Mouse (Mus musculus): ENCODE measurements around the gene Cyb5b.

Gene Cyb5b

DNA sequence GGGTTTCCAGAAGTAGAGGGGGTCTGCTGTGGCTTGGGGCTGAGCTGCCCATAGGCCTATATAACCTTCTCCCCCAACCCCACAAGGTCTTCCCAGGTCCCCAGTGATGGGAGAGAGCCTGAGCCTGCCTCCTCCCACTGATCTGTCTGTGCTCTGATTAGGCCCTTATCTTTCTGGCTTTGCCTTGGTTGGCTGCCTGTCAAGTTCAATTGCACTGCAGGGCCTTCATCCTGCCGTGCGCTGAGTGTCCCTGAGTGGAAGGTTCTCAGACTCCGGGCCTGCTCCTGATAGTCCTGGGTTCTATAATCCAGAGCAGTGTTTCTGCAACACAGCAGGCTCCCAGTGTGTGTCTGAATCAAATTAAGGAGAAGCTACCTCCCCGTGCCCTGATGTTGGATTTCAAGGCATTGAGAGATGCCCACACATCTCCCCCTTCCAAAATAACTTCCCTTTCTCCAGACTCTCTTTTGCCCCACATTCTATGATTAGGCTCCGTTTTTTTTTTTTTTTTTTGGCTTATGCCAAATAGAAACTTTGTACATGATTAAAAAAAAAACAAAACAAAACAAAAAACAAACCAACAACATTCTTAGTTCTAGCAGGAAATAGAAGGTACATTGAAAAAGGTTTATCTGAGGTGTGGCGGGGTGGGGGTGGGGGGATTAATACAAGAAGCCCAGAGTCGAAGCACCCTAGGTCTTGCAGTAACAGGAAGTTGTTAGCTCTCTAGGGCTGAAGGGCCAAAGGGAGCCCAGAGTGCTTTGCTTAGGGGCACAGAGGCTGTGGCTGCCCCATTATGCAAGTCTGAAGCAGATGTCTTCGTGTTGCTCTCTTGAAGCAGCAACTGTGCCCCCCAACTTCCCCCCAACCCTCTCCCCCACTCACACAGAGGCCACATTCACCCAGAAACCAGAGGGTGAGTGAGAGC is 71.7 kb downstream of the Cyb5b start:
- no peak for DNase-seq (ENCODE audit: low read depth, low spot score)

DNA sequence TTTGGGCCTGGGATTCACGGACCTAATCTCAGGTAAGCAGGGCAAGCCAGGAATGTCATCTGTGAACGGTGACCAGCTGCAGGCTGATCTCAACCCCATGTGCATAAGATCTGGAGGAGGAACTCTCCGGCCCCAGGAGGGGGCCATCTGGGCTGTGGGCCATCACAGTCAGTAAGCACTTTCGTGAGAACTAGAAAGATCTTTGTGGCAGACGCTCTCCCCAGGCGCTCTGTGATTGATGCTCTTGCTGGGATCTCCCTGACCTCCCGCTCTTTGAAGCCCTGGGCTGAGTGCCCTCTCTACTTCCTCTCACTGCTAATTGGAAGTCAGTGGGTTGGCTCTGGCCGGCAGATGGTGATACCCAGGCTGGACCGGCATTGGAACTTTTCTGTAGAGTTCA is 75.7 kb downstream of the Cyb5b start:
- DNase-seq (ENCODE audit: low read depth, low spot score) = no peak

DNA sequence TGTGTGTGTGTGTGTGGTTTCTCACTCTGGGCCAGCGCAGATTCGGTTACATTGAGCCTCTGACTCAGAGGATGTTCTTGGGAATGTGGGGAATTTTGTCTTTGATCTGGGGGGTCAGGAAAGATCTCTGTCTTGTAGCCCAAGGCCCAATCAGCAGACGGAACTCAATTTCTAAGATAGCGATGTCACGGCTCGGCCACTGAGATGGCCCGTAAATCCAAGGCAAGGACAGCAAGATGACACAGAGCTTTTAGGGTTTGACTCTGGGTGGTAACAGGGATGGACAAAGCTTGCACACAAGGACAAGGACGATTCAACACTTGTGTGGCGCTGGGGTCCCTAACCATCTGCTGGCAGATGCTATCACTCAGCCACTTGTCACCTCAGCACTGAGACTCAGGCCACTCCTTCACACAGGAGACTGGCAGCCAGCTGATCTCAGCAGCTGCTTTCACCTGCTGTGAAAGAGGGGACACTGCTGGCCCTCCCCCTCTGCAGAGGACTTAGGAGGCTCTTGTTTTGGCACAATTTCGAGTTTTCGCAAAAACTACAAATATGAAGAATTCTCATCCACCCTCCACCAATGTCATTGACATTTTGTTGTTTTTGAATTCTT is 76.7 kb downstream of the Cyb5b start:
- no peak for DNase-seq (ENCODE audit: low read depth, low spot score)

DNA sequence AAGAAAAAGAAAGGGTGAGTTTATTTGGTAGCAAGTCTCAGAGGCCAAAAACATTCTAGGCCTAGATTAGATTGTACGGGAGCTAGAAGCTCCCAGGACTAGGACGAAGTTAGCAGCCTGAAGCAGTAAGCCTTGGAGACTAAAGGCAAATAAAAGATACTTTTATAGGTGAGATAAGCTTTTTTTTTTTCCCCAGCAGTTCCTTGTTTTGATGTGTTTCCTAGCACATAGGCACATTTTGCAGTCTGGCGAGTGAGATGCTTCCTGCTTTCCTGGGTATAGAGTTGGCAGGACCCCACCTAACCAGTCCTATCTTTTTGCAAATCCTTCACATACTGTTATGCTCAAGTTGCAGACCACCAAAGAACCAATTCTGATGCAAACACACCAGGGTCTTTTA is 82.8 kb downstream of the Cyb5b start:
- no peak for DNase-seq (ENCODE audit: low read depth, low spot score)

DNA sequence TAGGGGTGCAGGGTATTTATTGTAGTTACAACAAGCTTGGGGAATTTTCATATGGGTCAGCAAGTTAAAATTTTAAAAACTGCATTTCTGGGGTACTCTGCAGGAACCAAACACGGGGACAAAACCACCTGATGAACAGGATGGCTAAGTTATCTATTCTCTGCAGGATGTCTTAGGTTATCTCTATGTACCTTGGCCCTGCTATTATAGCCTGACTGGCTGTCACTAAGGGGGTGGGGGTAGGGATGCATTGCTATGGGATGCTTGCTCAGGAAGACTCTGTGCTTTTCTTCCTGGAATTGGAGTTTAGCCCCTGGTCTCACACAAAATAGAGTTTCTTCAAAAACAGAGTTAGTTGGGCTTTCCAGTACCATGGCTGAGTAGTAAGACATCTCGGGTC is 83.3 kb downstream of the Cyb5b start:
- no peak for DNase-seq (ENCODE audit: low read depth, low spot score)
